Mouse (Mus musculus): ENCODE measurements around the gene Mgme1. TPM values are rescaled to one million over a fixed set of nuclear protein-coding genes. Genes with fewer than 3 reads are reported as not detected.

Gene Mgme1
- total and polyA plus RNA-seq, 3 experiments, result 1.8 to 19.3 (median 17.1) TPM

DNA sequence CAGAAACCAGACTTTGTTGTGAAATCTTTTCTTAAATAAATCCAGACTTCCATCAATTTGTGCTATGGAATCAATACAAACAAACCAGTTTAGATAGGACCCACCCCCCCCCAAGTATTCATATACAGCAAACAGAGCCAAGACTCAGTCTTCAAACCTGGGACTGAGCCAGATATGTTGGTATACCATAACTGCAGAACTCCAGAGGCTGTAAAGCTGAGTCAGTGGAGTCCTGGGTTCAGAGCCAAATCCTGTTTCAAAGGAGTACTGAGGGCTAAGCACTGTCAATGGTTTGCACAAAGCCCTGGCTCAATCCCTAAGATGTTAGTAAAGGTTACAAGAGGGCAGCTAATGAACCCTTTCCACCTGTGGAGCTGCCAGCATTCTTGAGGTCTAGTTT lies 20.4 kb upstream of the Mgme1 start:
- Histone ChIP-seq H3K4me3 (ENCODE audit: low read depth, low read length) (no peak overlapping the region), H3K9me3 (replicated peaks) (no peaks in the 10 kb centered on the region), H3K4me1 (ENCODE audit: insufficient read depth, low read depth, low read length) (peaks cover 23% of the 10 kb centered on the region), H3K27me3 (ENCODE audit: insufficient read depth, low read length) (no peaks in the 10 kb centered on the region), H3K36me3 (replicated peaks) (peaks cover 92% of the 10 kb centered on the region)
- no peak for ATAC-seq (ENCODE audit: extremely low read depth, insufficient number of reproducible peaks, low FRiP score, poor library complexity, severe bottlenecking)
- no peak for DNase-seq (ENCODE audit: low spot score)
- TF ChIP-seq CTCF (IDR thresholded peaks at IDR 0.05; ENCODE audit: low read depth, low read length), result no peak
- TF ChIP-seq POLR2AphosphoS5 (IDR thresholded peaks at IDR 0.05; ENCODE audit: insufficient replicate concordance, low read depth, low read length), result no peak
- no peak for TF ChIP-seq TAL1 (conservative IDR thresholded peaks at IDR 0.05; ENCODE audit: low read depth, low read length)
- no peak for TF ChIP-seq GATA1 (IDR thresholded peaks at IDR 0.05; ENCODE audit: borderline replicate concordance, low read length)
- TF ChIP-seq GATA2 (IDR thresholded peaks at IDR 0.05; ENCODE audit: borderline replicate concordance, low read depth, low read length), result no peak

DNA sequence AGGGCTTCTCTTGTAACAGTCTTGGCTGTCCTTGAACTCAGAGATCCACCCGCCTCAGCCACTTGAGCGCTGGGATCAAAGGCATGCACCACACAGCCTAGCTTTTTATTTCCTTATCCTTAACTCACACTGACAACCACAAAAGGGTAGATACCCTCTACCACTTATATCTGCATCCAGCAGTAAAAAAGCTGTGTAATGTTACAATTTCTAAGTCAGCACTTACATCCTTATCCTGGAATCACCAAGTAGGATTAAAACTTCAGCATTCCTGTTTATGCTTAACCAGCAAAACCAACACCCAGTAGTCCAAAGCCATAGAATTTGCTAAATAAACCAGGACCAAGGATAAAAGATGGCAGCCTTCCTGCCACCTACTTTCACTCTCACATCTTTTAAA lies 7.6 kb upstream of the Mgme1 start:
- ATAC-seq (ENCODE audit: extremely low read depth, insufficient number of reproducible peaks, low FRiP score, poor library complexity, severe bottlenecking) (no peak), DNase-seq (ENCODE audit: low spot score) (no peak)
- TF ChIP-seq GATA2 (IDR thresholded peaks at IDR 0.05; ENCODE audit: borderline replicate concordance, low read depth, low read length) (no peak), POLR2AphosphoS5 (IDR thresholded peaks at IDR 0.05; ENCODE audit: insufficient replicate concordance, low read depth, low read length) (no peak), CTCF (IDR thresholded peaks at IDR 0.05; ENCODE audit: low read depth, low read length) (no peak), GATA1 (IDR thresholded peaks at IDR 0.05; ENCODE audit: borderline replicate concordance, low read length) (no peak)
- Histone ChIP-seq H3K9me3 (replicated peaks) (no peaks in the 10 kb centered on the region), H3K4me1 (ENCODE audit: insufficient read depth, low read depth, low read length) (peaks cover 63% of the 10 kb centered on the region), H3K4me3 (ENCODE audit: low read depth, low read length) (no peak overlapping the region), H3K36me3 (replicated peaks) (peaks cover 89% of the 10 kb centered on the region), H3K27me3 (ENCODE audit: insufficient read depth, low read length) (no peaks in the 10 kb centered on the region)

DNA sequence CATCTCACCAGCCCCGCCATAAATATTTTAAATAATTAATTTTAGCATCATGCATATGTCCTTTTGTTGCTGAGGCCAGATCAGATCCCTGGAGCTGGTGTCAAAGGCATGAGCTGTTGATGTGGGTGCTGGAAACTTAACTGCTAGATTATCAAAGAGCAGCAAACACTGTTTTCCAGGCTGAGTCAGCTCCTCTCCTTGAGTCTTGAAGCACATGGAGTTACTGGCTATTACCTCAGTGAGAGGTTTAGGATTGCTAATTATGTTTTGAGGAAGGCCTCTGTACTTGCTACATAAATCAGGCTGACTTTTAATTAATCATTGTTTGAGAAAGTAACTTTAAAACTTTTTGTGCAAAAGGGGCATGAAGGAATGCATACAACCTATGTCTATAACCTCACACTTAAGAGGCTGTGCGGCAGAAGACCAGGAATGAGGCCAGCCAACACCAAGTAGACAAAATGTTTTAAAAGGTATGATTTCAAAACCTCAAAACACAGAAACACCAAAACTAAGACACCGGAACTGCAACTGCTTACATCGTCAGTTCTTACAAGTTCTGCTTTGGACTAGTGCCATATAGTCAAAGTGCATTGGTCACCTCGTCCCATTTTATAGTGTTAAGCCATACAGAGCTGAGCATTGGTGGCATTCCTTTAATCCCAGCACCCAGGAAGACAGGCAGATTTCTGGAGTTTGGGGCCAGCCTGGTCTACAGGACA lies 5.9 kb upstream of the Mgme1 start:
- DNase-seq (ENCODE audit: low spot score) (no peak), ATAC-seq (ENCODE audit: extremely low read depth, insufficient number of reproducible peaks, low FRiP score, poor library complexity, severe bottlenecking) (no peak)
- H3K4me1 ChIP-seq (ENCODE audit: insufficient read depth, low read depth, low read length), result peaks cover 62% of the 10 kb centered on the region
- H3K36me3 ChIP-seq (replicated peaks), result peaks cover 72% of the 10 kb centered on the region
- no peaks in the 10 kb centered on the region for H3K9me3 ChIP-seq (replicated peaks)
- TF ChIP-seq CTCF (IDR thresholded peaks at IDR 0.05; ENCODE audit: low read depth, low read length) (no peak), GATA2 (IDR thresholded peaks at IDR 0.05; ENCODE audit: borderline replicate concordance, low read depth, low read length) (no peak), TAL1 (conservative IDR thresholded peaks at IDR 0.05; ENCODE audit: low read depth, low read length) (no peak), POLR2AphosphoS5 (IDR thresholded peaks at IDR 0.05; ENCODE audit: insufficient replicate concordance, low read depth, low read length) (no peak), GATA1 (IDR thresholded peaks at IDR 0.05; ENCODE audit: borderline replicate concordance, low read length) (no peak)
- H3K4me3 ChIP-seq (ENCODE audit: low read depth, low read length), result no peak overlapping the region; the same call in 1 of the 2 replicates
- H3K27me3 ChIP-seq (ENCODE audit: insufficient read depth, low read length), result no peaks in the 10 kb centered on the region

DNA sequence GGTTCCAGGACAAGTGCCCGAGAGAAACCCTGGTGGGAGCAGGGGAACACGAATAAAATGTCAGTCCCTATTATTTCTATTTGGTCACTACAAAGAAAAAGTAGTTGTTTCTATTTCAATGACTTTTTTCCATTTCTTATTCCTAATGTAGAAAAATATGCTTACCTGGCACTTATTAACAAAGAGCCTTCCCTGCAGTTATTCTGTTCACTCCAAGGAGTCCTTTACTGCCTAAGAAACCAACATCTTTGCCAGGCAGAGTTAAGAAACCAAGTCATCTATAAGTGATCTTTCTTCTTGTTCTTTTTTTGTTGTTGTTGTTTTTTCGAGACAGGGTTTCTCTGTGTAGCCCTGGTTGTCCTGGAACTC lies 5.4 kb upstream of the Mgme1 start:
- H3K4me3 ChIP-seq (ENCODE audit: low read depth, low read length), result no peak overlapping the region; the same call in 1 of the 2 replicates
- no peak for ATAC-seq (ENCODE audit: extremely low read depth, insufficient number of reproducible peaks, low FRiP score, poor library complexity, severe bottlenecking)
- peaks cover 62% of the 10 kb centered on the region for H3K4me1 ChIP-seq (ENCODE audit: insufficient read depth, low read depth, low read length)
- DNase-seq (ENCODE audit: low spot score), result no peak
- H3K27me3 ChIP-seq (ENCODE audit: insufficient read depth, low read length), result no peaks in the 10 kb centered on the region
- no peaks in the 10 kb centered on the region for H3K9me3 ChIP-seq (replicated peaks)
- H3K36me3 ChIP-seq (replicated peaks), result peaks cover 67% of the 10 kb centered on the region
- TF ChIP-seq GATA1 (IDR thresholded peaks at IDR 0.05; ENCODE audit: borderline replicate concordance, low read length) (no peak), GATA2 (IDR thresholded peaks at IDR 0.05; ENCODE audit: borderline replicate concordance, low read depth, low read length) (no peak), TAL1 (conservative IDR thresholded peaks at IDR 0.05; ENCODE audit: low read depth, low read length) (no peak)

DNA sequence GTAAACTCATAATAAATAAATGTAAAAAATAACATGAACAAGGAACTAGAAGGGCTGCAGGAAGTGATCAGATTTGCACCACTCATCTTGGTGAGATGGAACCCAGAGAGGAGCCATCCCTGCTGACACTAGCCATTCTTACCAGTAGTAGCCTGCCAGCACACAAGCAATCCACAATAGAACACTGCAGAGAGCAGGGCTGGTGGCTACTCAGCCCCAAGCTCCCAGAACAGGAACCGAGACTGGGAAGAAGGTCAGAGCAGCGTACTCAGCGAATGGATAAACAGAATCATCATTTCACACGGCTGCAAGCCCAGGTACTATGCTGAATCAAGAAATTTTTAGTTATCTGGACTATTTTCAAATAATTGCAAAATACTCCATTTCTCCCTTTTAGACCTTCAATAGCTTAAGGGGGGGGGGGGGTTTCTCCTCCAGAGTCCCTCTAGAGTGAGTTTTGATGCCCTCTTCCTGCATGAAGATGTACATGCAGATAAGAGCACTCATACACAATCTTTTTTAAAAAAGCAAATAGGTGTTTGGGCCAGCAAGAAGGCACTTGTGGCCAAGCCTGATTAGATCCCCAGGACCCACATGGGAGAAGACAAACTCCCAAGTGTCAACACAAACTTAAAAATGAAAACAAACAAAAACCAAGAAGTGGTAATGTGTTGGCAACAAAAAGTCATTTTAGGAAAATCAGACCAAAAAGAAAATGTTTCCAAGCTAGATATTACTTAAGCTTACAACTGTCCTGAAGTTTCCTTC lies 4.4 kb upstream of the Mgme1 start:
- Histone ChIP-seq H3K4me3 (ENCODE audit: low read depth, low read length) (peak overlapping the region; percentile 66), H3K4me1 (ENCODE audit: insufficient read depth, low read depth, low read length) (peaks cover 61% of the 10 kb centered on the region), H3K27me3 (ENCODE audit: insufficient read depth, low read length) (no peaks in the 10 kb centered on the region), H3K9me3 (replicated peaks) (no peaks in the 10 kb centered on the region), H3K36me3 (replicated peaks) (peaks cover 57% of the 10 kb centered on the region)
- TF ChIP-seq CTCF (IDR thresholded peaks at IDR 0.05; ENCODE audit: low read depth, low read length) (no peak), GATA2 (IDR thresholded peaks at IDR 0.05; ENCODE audit: borderline replicate concordance, low read depth, low read length) (no peak), POLR2AphosphoS5 (IDR thresholded peaks at IDR 0.05; ENCODE audit: insufficient replicate concordance, low read depth, low read length) (no peak), GATA1 (IDR thresholded peaks at IDR 0.05; ENCODE audit: borderline replicate concordance, low read length) (no peak)
- DNase-seq (ENCODE audit: low spot score) (no peak), ATAC-seq (ENCODE audit: extremely low read depth, insufficient number of reproducible peaks, low FRiP score, poor library complexity, severe bottlenecking) (no peak)

DNA sequence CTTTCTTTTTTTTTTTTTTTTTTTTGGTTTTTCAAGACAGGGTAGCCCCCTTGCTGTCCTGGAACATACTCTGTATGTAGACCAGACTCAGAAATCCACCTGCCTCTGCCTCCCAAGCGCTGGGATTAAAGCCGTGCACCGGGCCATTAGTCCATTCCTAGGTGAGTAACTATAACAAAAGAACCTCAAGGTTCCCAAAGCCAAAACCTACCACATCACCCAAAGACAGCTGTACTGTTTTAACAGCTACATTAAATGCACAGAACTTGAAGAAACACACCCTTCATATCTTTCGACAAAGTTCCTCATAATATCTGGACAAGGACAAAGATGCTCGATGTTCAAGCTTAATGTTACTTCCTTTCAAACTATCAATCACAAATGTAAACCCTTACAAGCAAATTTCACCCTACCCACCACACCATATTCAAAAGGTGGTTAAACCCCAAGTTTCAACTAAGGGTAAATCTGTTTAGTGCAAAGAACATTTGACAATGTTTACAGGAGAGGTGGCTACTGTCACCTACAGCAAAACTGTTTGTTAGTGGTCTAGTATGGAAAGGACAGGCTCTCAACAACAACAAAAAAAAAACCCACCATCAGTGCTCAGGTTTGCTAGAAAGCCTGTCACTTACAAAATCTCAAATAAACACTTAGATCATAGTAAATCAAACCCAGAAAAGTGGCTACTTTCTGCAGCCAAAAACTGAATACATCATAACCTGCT lies 3.3 kb upstream of the Mgme1 start:
- ATAC-seq (ENCODE audit: extremely low read depth, insufficient number of reproducible peaks, low FRiP score, poor library complexity, severe bottlenecking) (no peak), DNase-seq (ENCODE audit: low spot score) (no peak)
- Histone ChIP-seq H3K4me1 (ENCODE audit: insufficient read depth, low read depth, low read length) (peaks cover 56% of the 10 kb centered on the region), H3K27me3 (ENCODE audit: insufficient read depth, low read length) (no peaks in the 10 kb centered on the region), H3K9me3 (replicated peaks) (no peaks in the 10 kb centered on the region), H3K36me3 (replicated peaks) (peaks cover 50% of the 10 kb centered on the region), H3K4me3 (ENCODE audit: low read depth, low read length) (peak overlapping the region; percentile 92)
- TF ChIP-seq POLR2AphosphoS5 (IDR thresholded peaks at IDR 0.05; ENCODE audit: insufficient replicate concordance, low read depth, low read length) (no peak), GATA2 (IDR thresholded peaks at IDR 0.05; ENCODE audit: borderline replicate concordance, low read depth, low read length) (no peak), GATA1 (IDR thresholded peaks at IDR 0.05; ENCODE audit: borderline replicate concordance, low read length) (no peak), CTCF (IDR thresholded peaks at IDR 0.05; ENCODE audit: low read depth, low read length) (no peak)

All from G1E (cell line).